Mouse (Mus musculus) testis, adult 2 months (tissue): ENCODE measurements at regions not wholly inside any gene's neighbourhood (a gene's known extent, or its start where the extent isn't known, plus 50 kb on each side); places are given as distances from the start of the nearest gene placed in this dataset.

Experiments
- CTCF ChIP-seq: fragments of 200-500 bp; IDR thresholded peaks from 2 replicates; pipeline ENCODE4 v1.5.1; 2012; ENCODE audit warnings: low read depth, mild to moderate bottlenecking, inconsistent platforms, low read length, moderate library complexity; ENCODE audit not compliant: control insufficient read depth, insufficient read depth, insufficient replicate concordance
- POLR2A ChIP-seq: fragments of 200-500 bp; IDR thresholded peaks from 2 replicates; pipeline ENCODE4 v1.6.1; 2012; ENCODE audit warnings: low read depth, mild to moderate bottlenecking, inconsistent platforms, low read length, moderate library complexity; ENCODE audit not compliant: control insufficient read depth

- no peak for TF ChIP-seq CTCF
- TF ChIP-seq POLR2A: no peak
These were observed 94.4 kb upstream of the Nectin3 start for GRCm38 (mm10) chr16:46592618-46593253.
